Mouse (Mus musculus) liver, embryonic 14.5 days (tissue): ENCODE measurements around the gene Prmt7. TPM values are rescaled to one million over a fixed set of nuclear protein-coding genes. Genes with fewer than 3 reads are reported as not detected.

Experiments
- ATAC-seq: fragments of 200-750 bp; cut with Nextera tagmentation; 2 replicates; pipeline ENCODE4 v1.8.0; 2017; ENCODE audit warnings: moderate number of reproducible peaks, mild to moderate bottlenecking, moderate library complexity; ENCODE audit not compliant: insufficient read depth
- DNase-seq, 3 experiments: peaks; one replicate each; pipeline ENCODE4 v3.0.0-alpha.2; 2012 to 2013; ENCODE audit warnings: low read depth in 3 of 3, low spot score in 3 of 3
- H3K27ac ChIP-seq: fragments of 300-500 bp; sonication (generic); 2 replicates; pipeline ENCODE4 v1.5.1; 2014; ENCODE audit warnings: moderate library complexity, mild to moderate bottlenecking, control low read depth, inconsistent platforms
- H3K27me3 ChIP-seq: fragments of 300-500 bp; sonication (generic); 2 replicates; pipeline ENCODE4 v1.6.1; 2014; ENCODE audit warnings: mild to moderate bottlenecking, low read length, moderate library complexity; ENCODE audit not compliant: control insufficient read depth, insufficient read depth
- H3K36me3 ChIP-seq: fragments of 300-500 bp; sonication (generic); replicated peaks from 2 replicates; pipeline ENCODE4 v1.6.1; 2014; ENCODE audit warnings: low read depth; ENCODE audit not compliant: control insufficient read depth, insufficient read depth
- H3K4me1 ChIP-seq, 2 experiments: fragments of 200-500 bp in 1 of 2; fragments of 300-500 bp in 1 of 2; sonication (generic) in 1 of 2; replicated peaks; 2 replicates each; pipeline ENCODE4 v1.6.1; 2012 to 2014; ENCODE audit warnings: antibody characterized with exemption in 1 of 2, inconsistent platforms in 1 of 2, low read length in 1 of 2; ENCODE audit not compliant: control insufficient read depth in 2 of 2, insufficient read depth in 2 of 2
- H3K4me2 ChIP-seq: fragments of 300-500 bp; sonication (generic); 2 replicates; pipeline ENCODE4 v1.6.1; 2014; ENCODE audit warnings: low read depth, mild to moderate bottlenecking, control low read depth, moderate library complexity
- H3K4me3 ChIP-seq, 2 experiments: fragments of 200-500 bp in 1 of 2; fragments of 300-500 bp in 1 of 2; sonication (generic) in 1 of 2; 2 replicates each; pipeline ENCODE4 v1.5.1; 2012 to 2014; ENCODE audit warnings: low read depth in 2 of 2, low read length in 2 of 2, mild to moderate bottlenecking in 2 of 2, control low read depth in 1 of 2, inconsistent platforms in 1 of 2, moderate library complexity in 1 of 2; ENCODE audit not compliant: insufficient read depth in 1 of 2
- H3K9ac ChIP-seq: fragments of 300-500 bp; sonication (generic); replicated peaks from 2 replicates; pipeline ENCODE4 v1.6.1; 2014; ENCODE audit warnings: mild to moderate bottlenecking, control low read depth, moderate library complexity
- H3K9me3 ChIP-seq: fragments of 300-500 bp; sonication (generic); 2 replicates; pipeline ENCODE4 v1.6.1; 2016; ENCODE audit warnings: low read length, mixed read lengths; ENCODE audit not compliant: control insufficient read depth
- CTCF ChIP-seq: IDR thresholded peaks from 2 replicates; pipeline ENCODE4 v1.5.1; 2016; ENCODE audit warnings: antibody characterized with exemption, low read depth, control low read depth
- EP300 ChIP-seq: IDR thresholded peaks from 2 replicates; pipeline ENCODE4 v1.6.1; 2016; ENCODE audit warnings: antibody characterized with exemption, low read depth
- WGBS: fragments of 180-500 bp; shearing (Covaris S2); extraction: QIAGEN DNeasy Blood & Tissue Kit; methylation state at CpG from one replicate; pipeline ENCODE4 v1.1.7; 2014; ENCODE audit not compliant: insufficient replicate concordance; 5-methylcytosine and 5-hydroxymethylcytosine counted together
- polyA plus RNA-seq, 2 experiments: library from polyadenylated mRNA; depleted of rRNA in 1 of 2; stranded (reverse) in 1 of 2; unstranded in 1 of 2; fragments of >200 nt; fragmentation: Nextera tagmentation in 1 of 2; extraction: Ambion mirVana in 1 of 2; gene quantifications; 2 replicates each; pipeline versions ENCODE4 v1.2.1 to v1.2.3; 2012 to 2014

Gene Prmt7
- polyA plus RNA-seq, 2 experiments = 11.1 to 19.1 TPM

DNA sequence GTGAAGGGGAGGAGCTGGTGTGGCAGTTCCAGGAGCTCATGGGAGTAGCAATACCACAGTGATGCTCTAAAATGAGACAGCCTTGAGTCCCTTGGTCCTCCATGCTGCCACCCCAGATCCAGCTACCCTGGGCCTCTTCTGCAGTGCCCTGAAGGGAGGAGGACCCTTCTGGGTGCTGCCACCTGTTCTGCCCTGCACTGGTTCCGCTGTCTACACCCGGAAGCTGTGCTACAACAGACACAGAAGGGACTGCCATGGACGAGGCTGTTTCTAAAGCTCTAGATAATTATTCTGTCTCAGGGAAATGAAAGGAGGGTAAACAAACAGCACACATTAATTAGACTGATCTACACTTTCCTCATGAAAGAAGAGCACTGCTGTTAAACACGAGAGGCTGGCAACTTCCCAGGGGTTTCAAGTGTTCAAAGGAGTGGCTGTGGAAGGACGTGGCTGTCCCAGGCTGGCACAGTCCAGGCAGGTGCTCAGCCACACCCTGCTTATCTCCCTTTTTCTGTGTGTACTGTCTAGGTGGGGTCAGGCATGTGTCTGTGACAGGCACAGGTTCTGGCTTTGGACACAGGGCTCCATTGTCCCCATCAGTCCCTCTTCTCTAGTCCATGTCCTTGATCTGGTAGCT is 58.1 kb downstream of the Prmt7 start:
- DNase-seq = no peak
- Histone ChIP-seq H3K9me3 (no peaks in the 10 kb centered on the region), H3K9ac (no peak overlapping the region), H3K27ac (no peak overlapping the region), H3K4me1 (no peaks in the 10 kb centered on the region), H3K4me2 (no peak overlapping the region), H3K4me3 (no peak overlapping the region), H3K36me3 (no peaks in the 10 kb centered on the region), H3K27me3 (no peaks in the 10 kb centered on the region)
- WGBS = 44% methylated on average over 5 of the region's 5 CpGs
- ATAC-seq = no peak
- TF ChIP-seq CTCF (no peak), EP300 (no peak)

DNA sequence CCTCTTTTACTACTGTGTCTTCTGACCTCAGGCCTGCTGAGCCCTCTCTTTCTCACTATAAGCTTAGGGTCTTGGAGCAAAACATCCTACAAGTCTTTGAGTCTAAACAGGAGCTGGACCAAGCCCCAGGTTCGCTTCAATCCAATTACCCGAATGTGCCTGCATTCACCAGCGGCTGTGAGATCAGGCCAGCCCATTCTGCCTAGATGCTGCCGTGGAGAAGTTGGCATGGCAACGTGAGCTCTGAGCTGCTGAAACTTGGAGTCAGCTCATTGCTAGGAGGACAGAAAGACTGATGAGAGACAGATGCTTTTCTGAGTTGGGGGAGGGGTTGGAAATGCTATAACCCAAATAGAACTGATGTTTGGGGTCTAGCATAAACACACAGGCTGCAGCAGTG is 60.1 kb downstream of the Prmt7 start:
- 55% methylated on average over 5 of the region's 5 CpGs for WGBS
- no peak for ATAC-seq
- no peak overlapping the region for H3K9ac ChIP-seq
- H3K36me3 ChIP-seq = no peaks in the 10 kb centered on the region
- no peaks in the 10 kb centered on the region for H3K9me3 ChIP-seq
- no peak overlapping the region for H3K4me2 ChIP-seq
- no peak for DNase-seq
- TF ChIP-seq EP300 (no peak), CTCF (no peak)
- H3K27me3 ChIP-seq = no peaks in the 10 kb centered on the region
- no peak overlapping the region for H3K4me3 ChIP-seq
- H3K27ac ChIP-seq = no peak overlapping the region
- no peaks in the 10 kb centered on the region for H3K4me1 ChIP-seq

DNA sequence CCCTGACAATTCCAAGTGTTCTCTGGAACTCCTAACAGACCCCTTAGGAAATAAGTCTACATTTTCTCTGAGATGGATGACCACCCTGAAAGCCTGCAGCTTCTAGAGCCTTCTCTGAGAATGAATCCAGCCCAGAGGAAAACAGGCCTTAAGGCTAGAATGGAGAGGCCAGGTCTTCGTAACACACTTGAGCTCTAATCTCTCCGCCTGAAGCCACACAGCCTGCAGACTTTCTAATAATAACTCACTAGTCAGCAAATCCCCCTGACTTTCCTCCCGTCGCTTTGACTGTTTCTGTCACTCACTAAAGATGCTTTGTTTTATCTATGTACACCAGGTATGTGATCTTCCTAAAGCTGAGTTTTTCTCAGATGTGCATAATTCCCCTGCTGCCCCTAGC is 60.6 kb downstream of the Prmt7 start:
- H3K9ac ChIP-seq = no peak overlapping the region
- no peak for TF ChIP-seq CTCF
- no peak for TF ChIP-seq EP300
- WGBS = 29% methylated on average over 4 of the region's 4 CpGs
- no peaks in the 10 kb centered on the region for H3K36me3 ChIP-seq
- H3K27ac ChIP-seq = no peak overlapping the region
- H3K9me3 ChIP-seq = no peaks in the 10 kb centered on the region
- no peak for ATAC-seq
- H3K27me3 ChIP-seq = no peaks in the 10 kb centered on the region
- DNase-seq = no peak
- H3K4me3 ChIP-seq = no peak overlapping the region
- H3K4me2 ChIP-seq = no peak overlapping the region
- H3K4me1 ChIP-seq = no peaks in the 10 kb centered on the region

DNA sequence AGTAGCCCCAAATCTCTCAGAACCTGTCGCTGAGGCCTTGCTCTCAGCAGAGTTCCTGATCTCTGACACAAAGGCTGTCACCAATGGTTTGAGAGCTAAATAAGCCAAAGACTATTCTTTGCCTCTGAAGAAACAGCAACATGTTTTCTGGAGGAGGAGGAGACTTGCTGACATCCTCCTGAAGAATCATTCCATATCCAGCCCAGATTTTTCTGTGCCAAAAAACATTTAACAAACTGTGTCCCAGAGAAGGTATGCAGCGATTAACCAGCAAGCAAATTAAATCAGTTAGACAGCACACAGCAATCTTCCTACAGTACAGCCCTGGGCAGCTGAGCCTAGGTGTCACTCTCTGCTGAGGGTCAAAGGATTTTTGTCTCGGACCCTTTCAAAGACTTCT is 62.7 kb downstream of the Prmt7 start:
- TF ChIP-seq EP300 (no peak), CTCF (no peak)
- no peak overlapping the region for H3K4me2 ChIP-seq
- H3K36me3 ChIP-seq = no peaks in the 10 kb centered on the region
- H3K4me3 ChIP-seq = no peak overlapping the region
- DNase-seq = no peak
- H3K9me3 ChIP-seq = no peaks in the 10 kb centered on the region
- no peaks in the 10 kb centered on the region for H3K4me1 ChIP-seq
- no peaks in the 10 kb centered on the region for H3K27me3 ChIP-seq
- no peak overlapping the region for H3K9ac ChIP-seq
- no peak for ATAC-seq
- 60% methylated on average over 3 of the region's 3 CpGs for whole genome bisulfite sequencing
- H3K27ac ChIP-seq = no peak overlapping the region

DNA sequence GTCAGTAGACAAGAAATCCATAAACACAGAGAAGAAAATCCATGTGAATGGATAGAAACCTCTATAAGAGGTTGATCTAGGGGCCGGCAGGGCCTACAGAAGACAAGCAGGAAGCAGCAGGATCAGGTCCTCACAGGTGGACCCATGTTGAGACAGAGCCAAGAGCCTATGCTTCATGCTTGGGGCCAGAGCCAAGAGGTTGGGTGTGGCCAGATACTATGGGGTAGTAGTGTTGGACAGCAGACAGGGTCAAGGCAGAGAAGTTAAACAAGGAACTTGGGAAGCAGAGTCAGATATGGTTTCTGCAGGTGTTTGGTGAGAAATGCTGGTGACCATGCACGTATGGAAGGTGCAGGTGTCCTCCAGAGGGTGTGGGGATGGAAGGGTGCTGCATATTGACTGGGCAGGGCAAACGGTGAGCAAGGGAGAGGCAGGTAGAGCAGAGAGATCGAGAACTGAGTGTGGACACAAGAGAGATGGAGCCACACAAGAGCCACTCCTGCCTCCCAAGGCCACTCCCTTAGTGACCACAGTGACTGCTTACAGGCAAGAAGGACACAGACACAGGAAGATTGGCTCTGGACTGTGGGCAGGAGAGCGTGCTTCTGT is 66.1 kb downstream of the Prmt7 start:
- DNase-seq (no peak), ATAC-seq (no peak)
- Histone ChIP-seq H3K4me1 (no peaks in the 10 kb centered on the region), H3K36me3 (no peaks in the 10 kb centered on the region), H3K9me3 (no peaks in the 10 kb centered on the region), H3K27me3 (no peaks in the 10 kb centered on the region), H3K27ac (no peak overlapping the region), H3K9ac (no peak overlapping the region), H3K4me3 (no peak overlapping the region), H3K4me2 (no peak overlapping the region)
- WGBS = 55% methylated on average over 5 of the region's 5 CpGs
- TF ChIP-seq EP300 = no peak
